Mouse (Mus musculus) lung, postnatal 0 days (tissue): ENCODE measurements around the gene Ahctf1. TPM values are rescaled to one million over a fixed set of nuclear protein-coding genes. Genes with fewer than 3 reads are reported as not detected.
"Not testable (repeated sequence)": the region's sequence is repeated elsewhere in the genome, so short reads cannot be mapped to it uniquely, and the experiment has no call there.

Experiments
- ATAC-seq: fragments of 200-750 bp; cut with Nextera tagmentation; 2 replicates; pipeline ENCODE4 v1.8.0; 2017; ENCODE audit warnings: moderate library complexity
- DNase-seq: peaks from one replicate; pipeline ENCODE4 v3.0.0-alpha.2; 2016; ENCODE audit warnings: low spot score
- H3K27ac ChIP-seq: fragments of 300-500 bp; sonication (generic); 2 replicates; pipeline ENCODE4 v1.5.1; 2014; ENCODE audit warnings: antibody characterized with exemption, mild to moderate bottlenecking, low read length, mixed read lengths
- H3K27me3 ChIP-seq: fragments of 300-500 bp; sonication (generic); replicated peaks from 2 replicates; pipeline ENCODE4 v1.6.1; 2014; ENCODE audit warnings: low read length, mixed read lengths; ENCODE audit not compliant: insufficient read depth
- H3K36me3 ChIP-seq: fragments of 300-500 bp; sonication (generic); 2 replicates; pipeline ENCODE4 v1.6.1; 2014; ENCODE audit warnings: low read length, mixed read lengths; ENCODE audit not compliant: insufficient read depth
- H3K4me1 ChIP-seq: fragments of 300-500 bp; sonication (generic); 2 replicates; pipeline ENCODE4 v1.6.1; 2014; ENCODE audit warnings: antibody characterized with exemption, low read depth, low read length, mixed read lengths; ENCODE audit not compliant: insufficient read depth
- H3K4me2 ChIP-seq: fragments of 300-500 bp; sonication (generic); replicated peaks from 2 replicates; pipeline ENCODE4 v1.6.1; 2014; ENCODE audit warnings: low read depth, mild to moderate bottlenecking, low read length, moderate library complexity, mixed read lengths
- H3K4me3 ChIP-seq: fragments of 300-500 bp; sonication (generic); 2 replicates; pipeline ENCODE4 v1.5.1; 2014; ENCODE audit warnings: low read depth, low read length
- H3K9ac ChIP-seq: fragments of 300-500 bp; sonication (generic); replicated peaks from 2 replicates; pipeline ENCODE4 v1.6.1; 2014; ENCODE audit warnings: low read depth, mild to moderate bottlenecking
- H3K9me3 ChIP-seq: fragments of 300-500 bp; sonication (generic); 2 replicates; pipeline ENCODE4 v1.6.1; 2016; ENCODE audit warnings: low read length, mixed read lengths
- CTCF ChIP-seq: IDR thresholded peaks from 2 replicates; pipeline ENCODE4 v1.5.1; 2016; ENCODE audit warnings: antibody characterized with exemption, mild to moderate bottlenecking
- EP300 ChIP-seq: IDR thresholded peaks from 2 replicates; pipeline ENCODE4 v1.6.1; 2016; ENCODE audit warnings: antibody characterized with exemption, mild to moderate bottlenecking, control low read depth
- WGBS: fragments of 180-500 bp; shearing (Covaris S2); extraction: QIAGEN DNeasy Blood & Tissue Kit; methylation state at CpG from one replicate; pipeline ENCODE4 v1.1.7; 2014; 5-methylcytosine and 5-hydroxymethylcytosine counted together
- polyA plus RNA-seq: library from polyadenylated mRNA; unstranded; fragments of >200 nt; fragmentation: Nextera tagmentation; extraction: Ambion mirVana; gene quantifications from 2 replicates; pipeline ENCODE4 v1.2.1, GENCODE M21; 2015

Ahctf1 gene
- polyA plus RNA-seq, 1 experiment from 2014 or later = 9.4 TPM

DNA sequence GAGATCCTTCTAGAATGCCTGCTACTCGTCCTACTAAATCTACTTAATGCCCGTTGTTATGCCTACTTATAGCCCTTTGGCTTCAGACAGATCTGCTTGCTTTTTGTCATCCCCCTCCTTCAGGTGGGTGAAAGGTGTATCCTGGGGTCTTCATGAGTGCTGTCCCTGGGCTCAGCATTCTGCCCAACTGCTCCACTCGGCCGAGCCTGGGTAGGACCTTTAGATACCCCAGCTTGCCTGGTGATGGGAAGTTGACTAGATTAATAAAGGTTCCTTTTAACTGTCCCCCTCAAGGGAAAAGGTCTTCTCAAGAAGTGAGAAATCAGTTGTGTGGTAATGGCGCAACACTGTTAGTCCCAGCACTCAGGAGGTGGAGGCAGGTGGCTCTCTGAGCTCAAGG is 24.6 kb upstream of the Ahctf1 start:
- no peak overlapping the region for H3K4me2 ChIP-seq
- H3K4me3 ChIP-seq = no peak overlapping the region
- H3K27ac ChIP-seq = no peak overlapping the region
- no peak overlapping the region for H3K9ac ChIP-seq
- no peaks in the 10 kb centered on the region for H3K9me3 ChIP-seq
- no peaks in the 10 kb centered on the region for H3K36me3 ChIP-seq
- TF ChIP-seq CTCF (no peak), EP300 (no peak)
- DNase-seq = no peak
- ATAC-seq = no peak
- 88% methylated on average over 5 of the region's 5 CpGs for WGBS
- H3K4me1 ChIP-seq = no peaks in the 10 kb centered on the region
- H3K27me3 ChIP-seq = no peaks in the 10 kb centered on the region

DNA sequence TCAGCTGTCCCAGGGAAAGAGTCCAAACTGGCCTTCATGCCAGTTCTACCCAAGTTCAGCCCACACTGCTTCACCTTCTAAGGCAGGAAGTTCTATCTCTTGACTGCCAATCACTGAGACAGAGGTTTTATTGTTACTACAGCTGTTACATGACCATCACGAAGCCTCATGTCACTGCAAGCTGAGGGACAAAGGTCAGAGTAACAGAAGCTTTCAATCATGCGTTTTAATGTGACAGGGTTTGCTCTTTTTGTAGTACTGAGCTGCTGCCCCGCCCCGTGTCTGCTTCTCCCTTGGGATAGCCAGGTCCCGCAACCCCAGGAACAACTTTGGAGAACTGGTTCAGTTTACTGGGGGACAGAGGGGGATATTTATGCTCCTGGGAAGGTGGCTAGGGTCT is 21.1 kb upstream of the Ahctf1 start:
- ATAC-seq (no peak), DNase-seq (no peak)
- TF ChIP-seq CTCF = no peak
- TF ChIP-seq EP300 = no peak
- no peaks in the 10 kb centered on the region for H3K36me3 ChIP-seq
- no peak overlapping the region for H3K4me2 ChIP-seq
- H3K4me1 ChIP-seq = no peaks in the 10 kb centered on the region
- H3K9ac ChIP-seq = no peak overlapping the region
- H3K9me3 ChIP-seq = no peaks in the 10 kb centered on the region
- H3K27ac ChIP-seq = no peak overlapping the region
- no peaks in the 10 kb centered on the region for H3K27me3 ChIP-seq
- WGBS = 67% methylated on average over 5 of the region's 5 CpGs
- H3K4me3 ChIP-seq = no peak overlapping the region

DNA sequence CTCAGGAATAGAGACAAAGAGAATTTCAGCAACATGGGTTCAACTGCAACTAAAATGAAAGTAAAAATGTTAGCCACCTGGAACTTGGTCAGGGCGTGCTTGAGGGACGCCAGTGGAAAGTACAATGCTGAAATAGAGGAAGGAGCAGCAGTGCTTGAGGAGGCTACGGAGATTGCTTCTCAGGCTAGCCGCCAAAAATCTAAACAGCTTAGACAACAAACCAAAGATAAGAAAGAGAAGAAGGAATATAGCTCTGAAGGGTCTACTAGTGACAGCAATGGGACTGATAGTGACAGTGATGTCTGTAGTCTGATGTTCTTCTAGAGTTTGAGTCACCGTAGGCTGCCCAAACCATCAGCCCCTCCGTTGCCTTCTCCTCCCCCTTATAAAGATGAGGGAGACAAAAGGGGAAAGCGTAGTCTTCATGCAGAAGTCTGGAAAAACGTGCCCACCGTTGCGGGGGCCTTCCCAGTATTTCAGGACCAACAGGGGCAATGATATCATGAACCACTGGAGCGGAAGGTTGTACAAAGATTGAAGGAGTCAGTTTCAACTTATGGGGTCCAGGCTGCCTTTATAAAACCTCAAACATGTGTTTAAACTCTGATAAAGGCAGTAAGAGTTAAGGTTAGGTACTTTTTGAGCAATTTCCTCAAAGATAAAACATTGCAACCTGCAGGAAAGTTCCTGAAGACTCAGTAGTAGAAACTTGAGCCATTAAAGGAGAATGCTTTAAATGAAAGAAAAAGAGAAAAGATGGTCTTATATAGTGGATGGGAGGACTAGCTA is 15.2 kb upstream of the Ahctf1 start:
- H3K9ac ChIP-seq, H3K4me3 ChIP-seq, H3K9me3 ChIP-seq, H3K36me3 ChIP-seq, ATAC-seq, DNase-seq, H3K4me1 ChIP-seq, H3K4me2 ChIP-seq, H3K27me3 ChIP-seq, H3K27ac ChIP-seq: not testable (repeated sequence)
- 76% methylated on average over 11 of the region's 11 CpGs for WGBS

DNA sequence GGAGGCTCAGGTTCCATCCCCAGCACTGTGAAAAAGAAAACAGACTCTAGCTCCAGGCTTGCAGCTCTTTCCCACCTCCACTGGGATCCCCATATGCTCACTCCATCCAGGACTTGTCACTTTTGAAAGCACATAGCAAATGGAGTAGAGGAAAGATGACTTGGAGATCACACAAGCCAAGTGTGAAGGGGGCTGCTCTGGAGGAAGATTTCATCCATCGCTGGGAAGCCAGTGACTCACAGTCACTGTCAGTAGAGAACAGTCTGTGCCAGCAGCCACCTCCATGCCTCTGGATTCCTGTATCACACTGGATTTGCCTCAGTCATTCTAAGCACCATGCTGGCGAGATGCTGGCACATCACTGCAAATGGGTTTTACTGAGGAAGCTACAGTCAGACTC is 11.1 kb upstream of the Ahctf1 start:
- WGBS = 81% methylated on average over 2 of the region's 2 CpGs

DNA sequence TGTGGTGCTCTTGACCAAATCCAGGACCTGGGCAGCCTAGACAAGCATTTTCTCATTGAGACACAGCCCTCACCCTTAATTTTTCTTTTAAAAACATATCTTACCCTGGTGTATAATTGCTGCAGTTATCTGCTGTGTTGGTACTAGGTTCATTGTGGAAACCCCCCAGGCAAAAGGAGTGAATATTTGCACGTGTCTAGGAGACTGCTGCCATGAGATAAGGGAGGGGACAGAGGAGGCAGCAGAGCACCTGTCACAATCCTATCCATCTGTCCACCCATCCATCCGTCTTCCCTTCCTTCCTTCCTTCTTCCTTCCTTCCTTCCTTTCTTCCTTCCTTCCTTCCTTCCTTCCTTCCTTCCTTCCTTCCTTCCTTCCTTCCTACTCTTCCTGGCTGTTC is 9.9 kb upstream of the Ahctf1 start:
- ATAC-seq = no peak
- Histone ChIP-seq H3K27me3 (no peaks in the 10 kb centered on the region), H3K27ac (no peak overlapping the region), H3K9ac (no peak overlapping the region), H3K9me3 (no peaks in the 10 kb centered on the region), H3K4me3 (no peak overlapping the region), H3K4me1 (no peaks in the 10 kb centered on the region), H3K36me3 (no peaks in the 10 kb centered on the region), H3K4me2 (no peak overlapping the region)
- 46% methylated on average over 2 of the region's 2 CpGs for WGBS
- TF ChIP-seq EP300 (no peak), CTCF (no peak)
- DNase-seq = no peak

More for the DNA sequence above, 11.1 kb upstream of the Ahctf1 start:
- no peaks in the 10 kb centered on the region for H3K36me3 ChIP-seq
- no peak overlapping the region for H3K4me2 ChIP-seq
- no peaks in the 10 kb centered on the region for H3K9me3 ChIP-seq
- H3K27me3 ChIP-seq = no peaks in the 10 kb centered on the region
- no peak overlapping the region for H3K9ac ChIP-seq
- TF ChIP-seq CTCF (no peak), EP300 (no peak)
- no peak overlapping the region for H3K27ac ChIP-seq
- ATAC-seq (no peak), DNase-seq (no peak)
- no peak overlapping the region for H3K4me3 ChIP-seq
- H3K4me1 ChIP-seq = no peaks in the 10 kb centered on the region

DNA sequence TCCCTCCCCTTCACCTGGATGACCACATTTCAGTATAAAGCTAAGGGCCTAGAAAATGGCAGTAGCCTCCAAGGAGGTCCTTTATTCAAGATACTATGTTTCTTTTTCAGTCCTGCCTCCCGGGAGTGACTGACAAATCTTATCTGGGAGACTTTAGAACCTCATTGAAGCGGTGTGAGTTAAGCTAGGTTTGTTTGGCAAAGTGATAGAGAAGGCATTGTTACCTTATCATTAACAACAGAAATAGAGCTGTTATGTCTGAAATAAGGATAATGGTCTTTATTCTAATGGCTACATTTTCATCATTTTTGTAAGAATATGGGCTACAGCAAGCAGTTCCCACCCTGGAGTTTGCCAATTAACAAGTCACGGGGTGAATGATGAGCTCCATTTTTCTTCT is 4.8 kb upstream of the Ahctf1 start:
- ATAC-seq (no peak), DNase-seq (no peak)
- Histone ChIP-seq H3K9ac (no peak overlapping the region), H3K4me2 (no peak overlapping the region), H3K36me3 (no peaks in the 10 kb centered on the region), H3K4me1 (no peaks in the 10 kb centered on the region), H3K27ac (no peak overlapping the region), H3K27me3 (no peaks in the 10 kb centered on the region), H3K4me3 (no peak overlapping the region), H3K9me3 (no peaks in the 10 kb centered on the region)
- WGBS = 55% methylated on average over 3 of the region's 3 CpGs
- TF ChIP-seq EP300 = no peak
- no peak for TF ChIP-seq CTCF

DNA sequence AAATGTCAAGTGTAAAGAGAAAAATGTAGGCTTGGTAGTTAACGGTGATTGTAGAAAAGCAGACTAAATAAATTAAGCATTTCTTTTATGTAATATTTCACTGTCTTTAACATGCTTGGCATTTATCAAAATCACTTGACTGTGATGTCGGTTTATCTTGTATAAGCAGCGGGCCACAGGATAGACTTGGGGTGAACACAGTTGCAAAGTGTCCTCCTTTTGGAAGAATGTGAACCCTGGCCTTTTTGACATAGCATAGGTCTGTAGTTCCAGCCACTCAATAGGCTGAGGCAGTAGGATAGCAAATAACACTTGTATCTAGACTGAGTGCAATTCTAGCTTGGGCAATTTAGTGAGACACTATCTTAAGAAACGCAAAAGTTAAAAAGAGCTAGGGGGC is 4.0 kb upstream of the Ahctf1 start:
- Histone ChIP-seq H3K4me1 (no peaks in the 10 kb centered on the region), H3K27me3 (no peaks in the 10 kb centered on the region), H3K9ac (no peak overlapping the region), H3K36me3 (no peaks in the 10 kb centered on the region), H3K9me3 (no peaks in the 10 kb centered on the region), H3K4me3 (no peak overlapping the region), H3K27ac (no peak overlapping the region), H3K4me2 (no peak overlapping the region)
- TF ChIP-seq CTCF (no peak), EP300 (no peak)
- ATAC-seq (no peak), DNase-seq (no peak)
- 57% methylated on average over 4 of the region's 4 CpGs for WGBS
